Mouse (Mus musculus) brain, adult 2 months (tissue): ENCODE measurements at regions not wholly inside any gene's neighbourhood (a gene's known extent, or its start where the extent isn't known, plus 50 kb on each side); places are given as distances from the start of the nearest gene placed in this dataset.
"Not testable (repeated sequence)": the region's sequence is repeated elsewhere in the genome, so short reads cannot be mapped to it uniquely, and the experiment has no call there.

ENCODE experiments used
- DNase-seq: peaks from one replicate; pipeline ENCODE4 v3.0.0; 2011; ENCODE audit warnings: low read depth, low spot score

- DNase-seq = peak; percentile 2
Observed at GRCm38 (mm10) chr2:43072964-43073619, 419.7 kb upstream of the Lrp1b start.

- DNase-seq = peak; percentile 85
Observed at GRCm38 (mm10) chr2:43097560-43098233, 444.3 kb upstream of the Lrp1b start.

- peak; percentile 65 for DNase-seq
Observed at GRCm38 (mm10) chr2:43119862-43120261, 435.3 kb upstream of the Kynu start.

- DNase-seq = no peak
Observed at GRCm38 (mm10) chr2:43153574-43153973, 401.6 kb upstream of the Kynu start.

DNA sequence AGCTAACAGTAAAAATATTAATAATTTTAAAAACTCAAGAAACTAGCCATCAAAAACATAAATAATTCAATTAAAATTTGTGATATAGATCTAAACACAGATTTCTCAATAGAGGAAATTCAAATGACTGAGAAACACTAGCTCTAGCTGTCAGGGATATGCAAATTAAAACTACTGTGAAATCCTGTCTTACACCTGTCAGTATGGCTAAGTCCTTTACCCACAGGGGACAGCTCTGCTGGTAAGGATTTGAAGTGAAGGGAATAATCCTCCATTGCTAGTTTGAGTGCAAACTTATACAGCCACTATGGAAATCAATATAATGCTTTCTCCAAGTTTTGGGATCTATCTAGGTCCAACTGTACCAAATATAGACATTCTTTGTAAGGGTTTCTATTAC lies 373.0 kb upstream of the Kynu start:
- DNase-seq = no peak

DNA sequence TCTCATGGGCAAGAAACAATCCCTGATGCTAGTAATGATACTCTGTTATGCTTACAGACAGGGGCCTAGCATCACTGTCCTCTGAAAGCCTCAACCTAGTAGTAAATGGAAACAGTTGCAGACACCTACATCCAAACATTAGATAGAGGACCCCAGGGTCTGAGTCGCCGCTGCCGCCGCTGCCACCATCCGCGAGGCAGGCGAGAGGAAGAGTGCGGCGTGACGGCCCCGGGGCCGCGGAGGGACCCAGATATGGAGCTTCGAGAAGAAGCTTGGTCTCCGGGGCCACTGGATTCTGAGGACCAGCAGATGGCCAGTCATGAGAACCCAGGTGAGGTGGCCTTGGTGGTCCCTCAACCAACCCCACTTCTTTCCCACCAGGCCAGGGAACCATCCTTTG lies 359.6 kb upstream of the Kynu start:
- DNase-seq = not testable (repeated sequence)

- DNase-seq = peak; percentile 57
Observed at GRCm38 (mm10) chr2:43208223-43208622, 346.9 kb upstream of the Kynu start.

DNA sequence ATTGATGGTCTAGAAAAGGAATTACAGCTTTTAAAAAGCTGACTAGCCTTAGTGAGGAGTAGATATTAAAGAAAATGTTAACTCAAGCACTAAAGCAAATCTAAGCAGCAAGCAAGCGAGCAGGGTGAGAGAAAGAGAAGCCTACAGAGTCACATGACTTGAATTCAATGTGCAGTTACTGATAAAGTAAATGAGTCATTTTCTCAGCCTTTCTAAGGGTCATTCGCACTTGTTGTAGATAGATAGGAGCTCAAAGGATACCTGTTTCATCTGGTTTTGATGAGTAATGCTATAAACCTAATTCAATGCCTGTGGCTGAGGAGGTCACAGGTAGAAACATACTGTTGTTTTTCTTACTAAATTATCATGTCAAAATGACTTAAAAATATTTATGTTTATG lies 341.2 kb upstream of the Kynu start:
- DNase-seq = no peak

DNA sequence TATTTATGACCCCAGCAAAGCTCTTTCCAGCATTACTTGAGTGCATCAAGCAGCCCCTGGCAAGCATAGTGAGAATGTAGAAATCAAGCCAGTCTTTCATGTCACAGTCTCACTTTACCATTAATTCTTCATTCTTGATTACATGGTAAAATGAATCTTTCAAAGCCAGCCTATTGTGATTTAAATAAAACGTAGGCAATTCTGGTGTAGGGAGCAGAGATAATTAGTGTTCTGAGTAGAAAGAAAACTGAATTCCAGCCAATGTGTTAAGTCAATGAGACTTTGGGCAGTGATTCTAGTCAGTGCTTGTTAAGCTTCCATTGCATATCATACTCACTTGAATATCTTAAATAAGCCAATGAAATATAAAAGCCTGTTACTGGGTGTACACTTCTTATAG lies 338.0 kb upstream of the Kynu start:
- DNase-seq = no peak

DNA sequence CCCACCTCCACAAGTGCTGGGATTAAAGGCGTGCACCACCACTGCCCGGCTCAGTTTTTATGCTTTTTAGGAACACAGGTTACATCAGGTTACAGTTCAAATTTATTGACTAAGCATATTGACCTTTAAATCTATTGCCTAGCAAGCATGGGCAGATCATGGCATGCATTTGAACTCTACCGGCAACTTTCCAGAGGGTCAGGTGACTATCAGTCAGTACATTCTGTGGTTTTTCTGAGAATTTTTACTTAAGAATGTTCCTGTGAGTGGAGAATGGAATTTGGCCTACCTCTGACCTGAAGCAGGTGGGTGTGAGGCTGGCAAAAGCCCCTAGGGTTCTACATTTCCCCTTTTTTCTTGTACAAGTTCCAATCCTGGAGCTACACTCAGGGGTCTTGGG lies 332.4 kb upstream of the Kynu start:
- DNase-seq = no peak

DNA sequence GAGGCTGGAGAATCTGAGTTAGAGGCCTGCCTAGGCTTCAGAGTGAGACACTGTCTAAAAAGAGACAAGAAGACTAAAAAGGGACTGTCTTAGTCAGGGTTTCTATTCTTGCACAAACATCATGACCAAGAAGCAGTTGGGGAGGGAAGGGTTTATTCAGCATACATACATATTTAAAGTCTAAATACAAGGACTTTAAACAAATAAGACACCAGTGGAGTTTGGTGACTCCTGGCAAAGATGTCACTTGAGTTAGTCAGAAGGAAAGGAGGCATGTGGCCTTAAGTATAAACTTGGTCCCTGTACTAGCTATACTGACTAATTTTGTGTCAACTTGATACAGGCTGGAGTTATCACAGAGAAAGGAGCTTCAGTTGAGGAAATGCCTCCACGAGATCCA lies 330.4 kb upstream of the Kynu start:
- DNase-seq = peak; percentile 15

DNA sequence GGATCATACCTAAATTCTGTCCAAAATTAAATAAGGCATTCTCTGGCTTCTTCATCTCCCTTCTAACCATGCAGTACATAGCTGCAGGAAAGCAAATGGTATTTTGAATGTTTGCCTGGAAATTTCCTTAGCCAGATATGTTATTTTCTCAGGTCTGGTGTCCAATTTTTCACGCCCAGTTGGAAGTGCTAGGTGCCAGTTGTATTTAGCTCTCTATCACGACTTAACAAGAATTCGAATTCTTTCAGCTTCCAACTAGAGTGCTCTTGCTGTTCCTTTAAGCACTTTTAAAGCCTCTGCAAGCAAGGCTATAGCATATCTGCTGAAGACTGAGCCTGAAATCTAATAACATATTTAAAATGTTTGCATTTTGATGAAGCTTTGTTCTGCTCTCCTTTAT lies 308.3 kb upstream of the Kynu start:
- peak; percentile 31 for DNase-seq

- peak; percentile 26 for DNase-seq
Observed at GRCm38 (mm10) chr2:43248671-43249070, 306.5 kb upstream of the Kynu start.

- no peak for DNase-seq
Observed at GRCm38 (mm10) chr2:43254709-43255108, 300.4 kb upstream of the Kynu start.

DNA sequence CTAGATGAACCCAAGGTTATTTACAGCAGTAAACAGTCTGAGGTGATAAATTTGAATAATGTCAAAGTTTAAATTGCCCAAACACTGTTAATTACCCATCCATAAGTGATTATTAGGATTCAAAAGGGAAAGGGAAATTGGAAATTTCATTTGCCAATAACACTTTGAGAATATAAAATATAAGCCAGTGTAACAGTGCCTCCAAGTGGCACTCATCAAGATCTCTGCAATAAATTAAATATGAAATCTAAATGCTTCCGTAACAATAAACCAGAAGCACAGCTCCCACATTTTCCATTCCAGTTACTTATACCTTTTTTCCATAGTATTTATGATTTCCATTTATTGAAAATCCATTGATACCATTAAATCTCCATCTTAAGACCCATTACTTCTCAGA lies 284.3 kb upstream of the Kynu start:
- peak; percentile 40 for DNase-seq

GRCm38 (mm10) chr2:43272080-43272479 lies 283.0 kb upstream of the Kynu start:
- DNase-seq = no peak

DNA sequence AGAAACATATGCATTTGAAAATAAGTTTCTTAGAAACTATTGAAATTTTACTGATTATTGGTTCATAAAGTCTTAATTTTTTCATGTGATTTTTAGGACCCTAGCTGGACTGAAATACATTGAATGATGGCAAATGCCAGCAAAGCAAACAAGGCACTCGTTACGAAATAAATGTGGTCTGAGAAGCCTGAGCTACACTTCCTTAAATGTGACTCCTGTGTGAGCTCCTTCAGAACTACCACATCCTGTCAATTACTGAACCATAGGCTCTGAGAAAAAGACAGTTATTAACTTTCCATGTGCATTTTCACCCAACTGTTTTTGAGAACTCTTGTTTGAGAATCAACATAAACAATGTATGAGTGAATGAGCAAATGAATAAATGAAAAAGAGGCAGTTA lies 281.1 kb upstream of the Kynu start:
- no peak for DNase-seq

- DNase-seq = no peak
Observed at GRCm38 (mm10) chr2:43295801-43296200, 259.3 kb upstream of the Kynu start.

- DNase-seq = peak; percentile 86
Observed at GRCm38 (mm10) chr2:43323836-43324235, 231.3 kb upstream of the Kynu start.

GRCm38 (mm10) chr2:43364301-43364700 lies 190.8 kb upstream of the Kynu start:
- no peak for DNase-seq

- DNase-seq = no peak
Observed at GRCm38 (mm10) chr2:43365812-43366211, 189.3 kb upstream of the Kynu start.

- no peak for DNase-seq
Observed at GRCm38 (mm10) chr2:43403348-43403747, 151.8 kb upstream of the Kynu start.

- DNase-seq = no peak
Observed at GRCm38 (mm10) chr2:43404163-43404967, 150.8 kb upstream of the Kynu start.
